Mouse (Mus musculus): ENCODE measurements around the gene Galc.

- TF ChIP-seq GATA1 (IDR thresholded peaks at IDR 0.05; ENCODE audit: borderline replicate concordance, low read length) (no peak), FLI1 (IDR thresholded peaks at IDR 0.05; ENCODE audit: low read length) (no peak)
Measured at GRCm38 (mm10) chr12:98197401-98197800, 61.9 kb downstream of the Galc start.

All from megakaryocyte, embryonic 14.5 days (primary cell).